Mouse (Mus musculus) layer of hippocampus, adult 8-10 months (tissue): ENCODE data around the gene Kazn. TPM values are rescaled to one million over a fixed set of nuclear protein-coding genes. Genes with fewer than 3 reads are reported as not detected.

Experiments used
- DNase-seq, 2 experiments: peaks; one replicate each; pipeline ENCODE4 v3.0.0; 2022; ENCODE audit warnings: low spot score in 2 of 2
- total RNA-seq, 4 experiments: library from RNA; stranded (reverse); gene quantifications; 2 replicates each; pipeline ENCODE4 v1.2.4; 2022

Kazn gene
- total RNA-seq, 4 experiments from 2014 or later: 44.3 to 48.2 (median 44.9) TPM

GRCm38 (mm10) chr4:142059841-142060193 lies 179.4 kb downstream of the Kazn start:
- DNase-seq: no peak

GRCm38 (mm10) chr4:142059113-142059840 lies 179.9 kb downstream of the Kazn start:
- no peak for DNase-seq

- DNase-seq: peak; percentile 51 to 53
These were observed 181.5 kb downstream of the Kazn start for GRCm38 (mm10) chr4:142057529-142058216.

- DNase-seq: no peak
These were observed 183.6 kb downstream of the Kazn start for GRCm38 (mm10) chr4:142055600-142055999.

- DNase-seq: no peak
These were observed 184.6 kb downstream of the Kazn start for GRCm38 (mm10) chr4:142054580-142054979.

GRCm38 (mm10) chr4:142053661-142054448 lies 185.3 kb downstream of the Kazn start:
- DNase-seq: no peak

GRCm38 (mm10) chr4:142053261-142053660 lies 185.9 kb downstream of the Kazn start:
- DNase-seq: no peak

- no peak for DNase-seq
These were observed 186.6 kb downstream of the Kazn start for GRCm38 (mm10) chr4:142052391-142053132.

Other genes starting within 250 kb of the Kazn start
- 10 to 100 TPM in 1 of 4 experiments, 1 to 10 TPM in 3; 6.9 to 10.4 (median 9.0) TPM for gene Fhad1, start 224.3 kb downstream of the Kazn start, total RNA-seq
- 1 to 10 TPM; 3.4 to 7.1 (median 6.0) TPM for gene Tmem51, start 155.1 kb downstream of the Kazn start, total RNA-seq